Mouse (Mus musculus) right cerebral cortex, postnatal 10 days (tissue): ENCODE data around the gene Car7.

ENCODE experiments used
- DNase-seq, 2 experiments: peaks; one replicate each; pipeline ENCODE4 v3.0.0; 2021; ENCODE audit warnings: low spot score in 2 of 2

Car7 gene

DNA sequence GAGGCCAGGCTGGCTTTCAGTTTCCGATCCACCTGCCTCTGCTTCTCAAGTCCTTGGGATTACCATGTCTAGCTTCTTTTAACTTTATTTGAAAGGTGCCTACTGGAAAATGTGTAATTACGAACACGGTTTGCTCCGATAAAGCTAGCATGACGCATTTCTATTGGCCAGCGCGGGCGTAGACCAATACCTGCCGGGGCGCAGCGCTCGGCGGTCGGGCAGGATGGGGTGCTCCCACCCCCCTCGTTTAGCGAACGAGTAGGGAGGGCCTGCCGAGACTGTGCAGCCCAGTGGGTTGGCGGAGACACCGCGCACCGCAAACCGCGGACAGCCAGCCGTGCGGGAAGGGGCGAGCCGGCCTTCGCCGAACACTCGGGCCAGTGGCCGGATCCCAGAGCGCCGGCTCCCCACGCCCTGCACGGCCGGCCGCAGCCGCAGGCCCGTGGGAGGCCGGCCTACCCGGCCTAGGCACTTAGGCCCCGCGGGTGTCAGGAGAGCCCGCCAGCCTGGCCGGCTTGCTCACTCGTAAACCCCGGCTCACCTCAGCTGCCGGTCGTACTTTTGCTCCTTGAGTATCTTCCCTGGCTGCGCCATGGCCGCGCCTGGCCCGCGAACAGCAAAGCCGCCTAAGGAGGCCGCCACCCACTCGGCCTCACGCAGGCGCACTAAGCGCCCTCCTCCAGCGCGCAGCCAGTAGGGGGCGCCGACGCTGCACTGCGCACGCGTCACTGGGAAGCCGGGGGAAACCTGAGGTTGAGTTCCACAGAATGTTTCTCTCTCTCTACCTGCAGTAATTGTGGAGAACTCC is at the start of gene Car7, which contains the start of gene Nae1:
Gene Car7 (plus strand): TSS at position 719 of the 808 bp plus-strand sequence.
Gene Nae1 (minus strand): TSS at position 667 of the 808 bp plus-strand sequence.
- DNase-seq: peak; percentile 93 to 95

DNA sequence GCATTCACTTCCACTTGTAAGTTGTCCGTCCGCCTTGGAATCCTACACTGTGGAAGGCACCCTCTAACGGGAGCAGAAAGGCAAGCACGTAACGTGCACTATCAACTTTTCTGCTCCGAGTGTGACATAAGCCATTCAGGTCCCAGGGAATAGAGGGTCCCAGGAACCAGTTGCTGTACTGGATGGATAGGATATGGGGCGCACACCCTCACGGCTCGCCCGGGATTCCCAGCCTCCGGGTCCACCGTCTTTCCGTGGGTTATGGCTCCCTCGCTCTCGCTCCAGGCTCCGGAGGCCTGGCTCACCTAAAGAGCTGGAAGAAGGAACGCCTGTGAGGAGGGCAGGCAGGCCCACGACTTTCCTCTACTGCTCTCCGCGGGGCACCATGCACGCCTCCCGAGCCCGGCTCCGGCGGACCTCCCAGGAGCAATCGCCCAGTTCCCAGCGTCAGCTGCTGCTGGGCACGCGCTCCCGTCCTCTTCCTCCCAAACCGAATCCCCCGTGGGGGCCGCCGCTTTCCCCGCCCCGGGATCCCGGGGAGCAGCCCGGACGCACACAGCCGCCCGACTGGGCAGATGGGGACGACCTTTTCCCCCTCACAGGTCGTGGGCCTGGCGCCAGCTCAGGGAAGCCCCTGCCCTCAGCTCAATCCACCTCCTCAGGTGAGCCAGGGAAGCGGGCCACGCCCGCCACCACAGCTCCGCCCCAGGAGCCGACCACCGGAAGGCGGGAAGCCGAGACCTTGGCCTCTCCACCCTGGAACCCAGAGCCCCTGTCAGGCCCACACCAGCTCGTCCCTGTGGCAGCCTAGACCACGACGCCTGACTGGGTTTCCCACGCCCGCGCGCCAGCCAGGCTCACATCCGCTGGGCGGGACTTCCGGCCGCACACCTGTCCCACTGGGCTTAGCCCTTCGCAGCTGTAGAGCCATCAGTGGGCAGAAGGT is 25.2 kb upstream of the Car7 start, which contains the start of gene Terb1:
Gene Terb1 (minus strand): TSS at position 850 of the 946 bp plus-strand sequence.
- DNase-seq: peak; percentile 64 to 67

DNA sequence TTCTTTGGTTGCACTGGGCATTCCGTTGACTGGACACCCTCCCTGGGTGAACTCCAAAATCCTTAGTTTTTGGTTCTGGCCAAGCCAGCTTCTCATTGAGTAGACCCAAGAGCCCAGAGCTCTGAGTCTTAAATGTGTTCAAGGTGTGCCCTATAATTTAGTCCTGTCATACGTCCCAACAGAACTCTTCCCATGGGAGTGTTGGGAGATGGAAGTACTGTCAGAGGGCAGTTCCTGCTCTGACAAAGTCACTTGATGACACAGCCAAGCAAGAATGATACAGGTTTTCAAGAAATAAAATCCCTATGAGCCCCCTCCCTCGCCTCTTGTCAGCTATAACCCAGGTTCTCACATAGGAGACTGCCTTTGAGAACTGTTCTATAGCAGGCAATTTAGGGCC is 24.4 kb upstream of the Car7 start:
- DNase-seq: no peak

DNA sequence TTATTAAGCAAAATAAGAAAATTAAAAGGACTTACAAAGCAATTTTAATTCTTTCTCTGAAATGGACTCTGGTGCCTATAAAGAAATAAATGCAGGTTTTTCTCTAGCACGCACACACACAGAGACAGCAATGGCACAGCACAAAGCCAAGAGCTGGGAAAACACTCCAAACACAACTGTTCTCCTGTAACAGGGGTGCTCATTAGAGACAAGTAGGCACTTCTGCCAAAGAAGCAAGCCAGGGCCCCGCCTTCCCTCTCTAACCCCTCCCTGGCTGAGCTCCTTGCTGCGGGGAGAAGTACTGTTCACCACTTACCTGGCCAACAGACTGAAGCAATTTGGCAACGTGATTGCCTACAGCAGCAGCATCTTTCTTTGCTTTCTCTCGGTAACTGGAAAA is 16.6 kb upstream of the Car7 start:
- no peak for DNase-seq

DNA sequence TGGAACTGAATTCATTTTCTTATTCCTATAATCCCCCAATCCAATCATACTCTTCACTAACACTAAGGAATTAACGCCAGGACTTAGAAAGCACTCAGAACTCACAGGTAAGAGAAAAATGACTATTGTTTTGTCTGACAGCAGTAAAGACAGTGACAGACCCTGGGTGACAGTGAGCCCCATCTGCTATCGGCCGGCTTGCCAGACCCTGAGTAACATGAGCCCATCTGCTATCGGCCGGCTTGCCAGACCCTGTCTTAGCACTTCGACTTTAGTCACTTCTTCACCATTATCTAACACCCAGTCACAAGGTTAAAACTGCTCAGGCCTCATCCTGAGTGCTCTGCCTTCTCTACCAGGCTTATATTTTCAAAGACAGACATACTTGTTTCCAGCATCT is 4.8 kb upstream of the Car7 start:
- no peak for DNase-seq

DNA sequence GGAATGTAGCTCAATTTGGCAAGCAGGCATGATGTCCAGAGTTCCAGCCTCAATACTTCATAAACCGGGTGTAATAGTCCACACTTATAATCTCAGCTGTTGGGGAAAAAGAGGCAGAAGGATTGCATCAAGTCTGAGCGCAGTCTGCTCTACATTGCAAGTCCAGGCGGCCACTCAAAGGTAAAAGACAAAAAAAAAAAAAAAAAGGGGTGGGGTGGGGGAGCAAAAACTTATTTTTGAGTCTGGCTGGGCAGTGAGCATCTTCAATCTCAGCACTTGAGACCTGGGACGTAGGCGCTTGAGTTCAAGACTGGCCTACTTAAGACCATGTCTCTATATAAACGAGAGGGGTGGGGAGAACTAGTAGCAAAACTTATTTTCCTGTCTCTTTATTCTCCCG is 938 bp upstream of the Car7 start:
- no peak for DNase-seq

DNA sequence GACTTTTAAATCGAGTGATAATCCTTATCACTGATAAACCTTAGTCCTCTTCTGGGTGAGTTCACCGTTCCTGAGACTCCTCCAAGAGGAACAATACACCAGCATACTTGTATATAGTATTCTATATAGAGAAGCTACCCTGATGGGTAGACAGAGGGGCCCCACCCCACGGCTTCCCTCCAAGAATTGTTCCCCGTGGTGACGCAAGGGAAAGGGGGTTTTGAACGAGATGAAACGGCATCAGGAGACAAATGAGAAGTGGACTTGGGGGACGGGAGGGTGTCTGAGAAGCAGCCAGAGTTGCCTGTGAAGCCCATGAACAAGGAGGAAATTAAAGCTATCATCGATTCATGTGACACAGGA is 271 bp downstream of the Car7 start:
- no peak for DNase-seq

DNA sequence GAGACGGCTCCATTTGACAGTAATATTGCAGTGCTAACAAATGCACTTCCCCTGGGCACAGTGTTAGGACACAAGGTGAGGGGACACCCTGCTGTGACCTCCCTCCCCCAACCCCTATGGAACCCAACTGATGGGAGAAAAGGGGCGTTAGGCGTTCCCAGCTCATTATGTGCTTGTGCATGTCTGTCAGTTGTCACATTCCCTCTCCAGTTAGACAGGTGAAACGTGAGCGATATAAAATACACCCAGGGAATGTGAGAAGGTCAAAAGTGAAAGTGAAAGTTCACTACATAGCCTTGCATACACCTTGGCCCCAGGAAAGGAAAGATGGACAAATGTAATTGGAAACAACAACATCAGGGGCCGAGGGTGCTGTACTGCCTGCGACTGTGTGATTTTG is 889 bp downstream of the Car7 start:
- DNase-seq: no peak

DNA sequence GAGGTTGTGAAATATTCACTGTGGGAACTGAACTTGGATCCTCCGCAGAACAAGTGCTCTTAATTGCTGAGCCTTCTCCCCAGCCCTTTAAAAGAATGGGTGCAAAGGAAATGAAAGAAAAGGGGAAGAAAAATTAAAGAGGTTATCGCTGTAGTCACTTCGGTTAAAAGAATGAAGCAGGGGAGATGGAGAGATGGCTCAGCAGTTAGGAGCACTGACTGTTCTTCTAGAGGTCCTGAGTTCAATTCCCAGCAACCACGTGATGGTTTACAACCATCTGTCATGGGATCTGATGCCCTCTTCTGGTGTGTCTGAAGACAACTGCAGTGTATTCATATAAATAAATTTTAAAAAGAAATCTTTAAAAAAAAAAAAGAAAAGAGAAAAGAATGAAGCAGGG is 1.5 kb downstream of the Car7 start:
- no peak for DNase-seq

DNA sequence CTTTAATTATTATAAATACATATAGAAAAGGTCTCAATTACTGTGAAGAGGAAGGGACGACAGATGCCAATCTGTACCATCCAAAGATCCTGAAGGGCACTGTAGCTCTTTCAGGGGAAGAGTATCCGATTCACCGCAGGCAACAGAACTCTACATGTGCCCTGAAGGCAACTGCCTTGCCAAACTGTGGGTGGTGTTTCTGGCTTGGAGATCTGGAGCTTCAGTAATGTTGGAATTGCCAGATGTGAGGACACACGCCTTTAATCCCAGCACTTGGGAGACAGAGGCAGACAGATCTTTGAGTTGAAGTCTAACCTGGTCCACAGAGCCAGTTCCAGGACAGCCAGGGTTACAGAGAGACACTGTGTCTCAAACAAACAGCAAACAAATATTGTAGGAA is 4.4 kb downstream of the Car7 start:
- DNase-seq: no peak

DNA sequence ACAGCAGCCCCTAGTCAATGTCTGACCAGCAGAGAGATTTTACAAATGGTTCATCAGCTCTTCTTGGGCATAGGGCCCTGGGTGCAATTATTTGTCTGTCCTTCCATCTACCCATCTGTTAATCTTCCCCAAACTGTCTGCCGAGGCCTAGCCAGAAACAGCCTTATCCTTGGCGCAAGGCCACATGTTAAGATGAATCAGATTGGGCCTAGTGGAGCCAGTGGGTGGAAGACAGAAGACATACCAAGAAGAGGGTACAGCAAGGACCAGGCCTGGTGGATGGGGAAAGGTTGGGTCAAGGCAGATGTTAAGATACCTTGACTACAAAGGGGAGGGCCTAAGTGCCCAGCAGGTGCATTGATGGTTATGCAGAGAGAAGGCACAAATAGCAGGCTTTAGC is 5.1 kb downstream of the Car7 start:
- DNase-seq: peak; percentile 58 to 68

DNA sequence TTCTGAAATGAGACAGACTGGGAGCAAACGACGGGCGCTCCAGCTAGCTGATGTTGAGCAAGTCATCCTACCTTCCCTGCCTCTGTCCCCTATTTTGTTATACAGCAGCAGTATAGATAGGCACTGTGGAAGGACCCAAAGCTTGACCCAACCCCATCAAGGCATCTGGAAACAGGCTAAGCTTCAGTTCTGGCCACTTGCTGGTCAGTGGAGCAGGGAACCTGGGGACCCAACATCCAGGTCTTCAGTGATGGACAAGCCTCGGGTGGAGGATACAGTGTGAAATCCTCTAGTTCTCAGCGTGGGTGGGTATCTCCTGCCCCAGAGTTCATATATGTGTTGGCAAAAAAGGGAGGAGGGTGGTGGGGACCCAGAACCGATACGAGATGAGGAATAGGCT is 5.7 kb downstream of the Car7 start:
- DNase-seq: no peak

DNA sequence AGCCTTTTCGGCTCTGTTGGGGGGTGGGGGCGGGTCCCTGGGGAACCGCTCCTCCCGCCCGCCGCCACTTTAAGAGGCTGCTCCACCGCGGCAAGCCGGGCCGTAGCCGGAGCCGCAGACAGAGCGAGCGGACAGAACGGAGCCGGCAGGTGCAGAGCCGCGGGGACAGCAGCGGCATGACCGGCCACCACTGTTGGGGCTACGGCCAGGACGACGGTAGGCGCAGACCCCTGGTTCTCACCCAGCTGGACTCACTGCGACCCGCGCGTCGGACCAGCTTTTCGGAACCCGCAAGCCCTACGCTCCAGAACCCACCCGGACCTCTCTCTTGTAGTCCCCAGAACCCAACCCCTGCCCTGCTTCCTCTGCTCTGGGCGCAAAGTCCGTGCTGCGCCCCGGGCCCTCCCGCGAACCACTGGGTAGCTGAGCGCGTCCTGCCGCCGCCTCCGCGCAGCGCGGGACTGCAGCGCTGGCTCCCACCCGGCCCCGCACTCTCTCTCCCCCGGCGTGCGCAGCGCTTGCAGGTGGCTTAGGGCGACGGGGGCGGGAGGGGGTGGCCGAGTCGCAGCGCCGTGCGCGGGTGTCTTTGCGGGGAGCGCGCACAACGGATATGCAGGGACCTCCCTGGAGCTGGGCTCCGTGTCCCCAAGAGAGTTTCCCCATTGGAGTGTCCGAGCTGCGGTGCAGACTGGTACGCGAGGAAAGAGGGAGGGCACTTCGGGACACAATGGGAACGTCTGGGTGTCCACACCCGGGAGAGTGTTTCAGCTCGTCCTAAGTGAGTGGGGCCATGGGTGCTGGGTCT is 6.4 kb downstream of the Car7 start:
- peak; percentile 58 to 60 for DNase-seq

DNA sequence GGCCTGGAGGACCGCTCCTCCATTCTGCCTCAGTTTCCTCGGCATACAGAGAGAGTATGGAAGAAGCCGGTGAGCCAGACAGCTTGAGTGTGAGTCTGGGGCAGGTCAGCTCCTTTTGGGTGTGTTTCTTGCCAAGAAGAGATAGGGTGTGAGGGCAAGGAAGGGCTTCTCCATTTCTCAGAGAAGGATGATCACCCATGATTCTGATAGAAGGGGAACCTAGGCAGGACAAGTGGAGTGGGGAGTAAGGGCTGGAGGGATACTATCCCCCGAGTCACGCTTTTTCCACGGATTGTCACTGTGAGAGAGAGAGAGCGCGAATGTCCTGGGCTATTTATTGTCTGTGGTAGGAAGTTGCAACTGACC is 7.0 kb downstream of the Car7 start:
- DNase-seq: no peak

DNA sequence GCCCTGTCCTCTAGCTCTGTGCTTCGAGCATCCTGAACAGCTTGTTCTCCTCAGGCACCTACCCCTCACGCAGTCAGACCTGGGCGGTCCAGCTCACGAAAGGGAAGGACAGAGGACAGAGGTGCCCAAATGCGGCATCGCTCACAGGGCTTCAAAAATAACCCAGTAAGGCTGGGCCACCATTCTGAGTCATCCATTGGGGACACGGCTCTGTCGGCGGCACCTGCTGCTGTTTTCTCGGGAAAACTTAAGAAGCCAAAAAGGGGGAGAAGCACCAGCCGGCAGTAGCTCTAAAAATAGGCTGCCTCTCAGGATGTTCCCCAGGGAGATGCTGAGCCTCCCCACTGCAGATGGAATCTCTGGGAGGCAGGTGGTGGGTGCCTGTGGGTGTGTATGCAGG is 7.7 kb downstream of the Car7 start:
- peak; percentile 74 to 86 for DNase-seq

DNA sequence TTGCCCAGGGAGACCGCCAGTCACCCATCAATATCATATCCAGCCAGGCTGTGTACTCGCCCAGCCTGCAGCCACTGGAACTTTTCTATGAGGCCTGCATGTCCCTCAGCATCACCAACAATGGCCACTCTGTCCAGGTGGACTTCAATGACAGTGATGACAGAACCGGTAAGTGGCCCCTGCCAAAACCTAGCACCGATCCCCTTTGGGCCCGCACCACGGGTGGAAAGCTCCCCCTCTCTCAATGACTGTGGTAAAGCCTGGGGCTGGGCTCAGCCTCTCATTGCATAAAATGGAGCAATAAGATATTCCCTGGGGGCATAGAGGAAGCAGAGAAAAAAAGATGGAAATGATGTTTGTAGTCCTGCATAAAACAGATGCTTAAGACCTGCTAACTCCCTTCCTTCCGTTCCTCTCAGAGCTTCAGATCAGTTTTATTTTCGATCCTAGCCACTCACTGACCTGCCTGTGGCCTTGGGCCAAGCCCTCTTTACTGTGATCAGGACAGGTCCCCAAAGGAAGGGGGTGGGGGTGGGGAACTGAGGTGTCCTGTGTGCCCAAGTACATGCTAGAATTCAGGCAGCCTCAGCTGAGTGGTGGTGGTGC is 9.1 kb downstream of the Car7 start:
- no peak for DNase-seq

DNA sequence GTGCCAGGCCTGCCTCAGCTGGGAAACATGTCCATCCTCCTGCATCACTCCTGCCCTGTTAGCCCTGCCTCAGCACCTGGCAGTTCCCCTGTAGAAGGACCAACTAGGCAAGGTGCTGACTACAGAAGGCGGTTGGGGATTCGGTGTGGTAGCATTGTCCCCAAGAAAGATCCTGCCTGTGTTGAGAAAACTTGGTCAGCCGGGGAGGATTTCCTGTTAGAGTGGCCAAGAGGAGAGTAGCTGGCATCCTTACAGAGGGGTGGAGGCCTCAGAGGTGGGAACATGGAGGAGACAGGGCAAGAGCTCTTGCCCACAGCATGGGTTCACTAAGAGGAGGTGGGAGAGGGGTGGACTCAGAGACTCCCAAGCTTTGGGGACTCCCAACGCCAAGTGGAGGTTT is 20.7 kb downstream of the Car7 start:
- DNase-seq: no peak

DNA sequence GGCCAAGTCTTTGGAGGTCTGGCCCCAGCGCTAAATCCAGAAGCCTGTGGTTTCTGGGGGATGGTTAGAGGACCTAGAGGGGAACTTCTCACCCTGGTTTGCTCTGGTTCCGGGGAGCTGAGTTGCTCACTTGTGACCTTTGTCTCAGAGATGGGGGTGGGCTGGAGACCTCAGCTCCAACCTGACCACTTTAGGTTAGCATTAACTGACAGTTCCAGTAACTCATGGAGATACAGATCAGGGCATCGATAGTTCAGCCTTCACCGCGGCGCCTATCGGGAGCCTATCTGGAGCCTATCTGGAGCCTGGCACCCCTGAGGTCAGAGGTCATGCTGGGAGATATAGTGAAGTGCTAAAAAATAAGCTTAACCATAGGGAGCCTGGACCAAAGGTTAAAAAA is 22.7 kb downstream of the Car7 start:
- DNase-seq: no peak

DNA sequence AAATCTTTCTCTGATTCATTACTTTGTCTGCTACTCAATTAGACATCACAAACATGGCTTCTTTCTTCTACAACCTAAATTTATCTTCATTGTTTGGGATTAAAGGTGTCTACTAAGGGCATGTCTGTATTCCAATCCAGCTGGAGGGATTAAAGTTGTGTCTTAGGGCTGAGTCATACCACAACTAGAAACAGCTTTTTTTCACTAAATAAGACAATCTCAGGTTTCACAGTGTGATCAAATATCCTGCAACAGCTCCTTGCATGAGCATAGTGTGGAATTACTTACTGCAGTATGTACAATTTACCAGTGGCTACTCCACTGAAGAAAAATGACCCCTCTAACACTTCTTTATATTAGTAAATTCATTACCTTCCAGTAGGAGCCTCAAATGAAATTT is 26.2 kb downstream of the Car7 start:
- DNase-seq: no peak

DNA sequence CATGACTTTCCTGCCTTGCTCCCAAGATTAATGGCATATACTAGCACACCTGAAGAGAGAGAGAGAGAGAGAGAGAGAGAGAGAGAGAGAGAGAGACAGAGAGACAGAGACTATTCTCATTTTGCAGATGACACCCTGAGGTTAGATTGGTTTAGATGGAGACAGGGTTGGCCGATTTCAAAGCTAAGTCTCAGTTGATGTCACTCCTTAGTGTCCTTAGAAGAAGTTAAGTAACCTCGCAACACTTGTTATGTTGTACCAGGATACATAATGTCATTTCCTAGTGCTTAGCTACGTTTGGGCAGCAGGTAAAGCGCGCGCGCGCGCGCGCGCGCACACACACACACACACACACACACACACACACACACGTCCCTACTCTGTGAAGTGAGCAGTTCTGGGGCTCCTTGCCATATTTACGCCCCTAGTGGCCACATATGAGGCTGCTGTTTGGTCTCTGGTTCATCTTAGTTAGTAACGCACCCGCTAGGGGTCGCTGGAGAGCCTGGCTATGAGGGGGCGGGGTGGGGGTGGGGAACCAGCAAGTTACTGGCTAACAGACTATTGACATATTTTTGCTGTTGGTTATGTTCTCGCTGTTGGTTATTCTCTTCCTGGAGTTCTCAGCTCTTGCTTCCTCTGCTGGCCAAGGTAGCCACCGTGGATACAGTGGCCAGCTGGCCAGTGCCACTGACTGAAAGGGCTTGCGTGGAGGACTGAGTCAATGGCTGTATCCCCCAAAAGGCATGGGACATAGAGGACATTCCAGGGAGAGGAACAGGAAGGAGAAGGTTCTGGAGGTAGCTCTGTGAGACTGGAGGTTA is 30.4 kb downstream of the Car7 start:
- peak; percentile 85 to 87 for DNase-seq

DNA sequence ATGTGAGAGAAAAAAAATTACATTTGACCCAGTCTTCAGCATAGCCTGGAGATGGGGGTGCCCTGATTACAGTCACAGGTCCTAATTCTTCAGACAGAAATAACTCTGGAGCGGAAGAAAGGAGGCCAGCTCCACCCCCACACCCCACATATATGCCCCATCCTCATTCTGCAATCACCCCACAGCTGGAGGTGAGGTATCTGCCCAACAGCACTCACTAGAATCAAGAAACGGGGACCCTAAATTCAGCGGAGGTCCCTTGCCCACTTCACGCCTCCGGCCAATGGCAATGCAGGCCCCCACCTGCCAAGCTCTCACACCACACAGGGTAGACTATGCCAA is 30.9 kb downstream of the Car7 start:
- DNase-seq: peak in 1 of 2 experiments; percentile 18
